Mouse (Mus musculus): ENCODE results near the gene Nusap1. TPM values are rescaled to one million over a fixed set of nuclear protein-coding genes. Genes with fewer than 3 reads are reported as not detected.
"Not testable (repeated sequence)": the region's sequence is repeated elsewhere in the genome, so short reads cannot be mapped to it uniquely, and the experiment has no call there.

The Nusap1 gene
- total RNA-seq, 2 experiments from 2014 or later: 1.1 to 1.8 TPM

- no peak for DNase-seq (ENCODE audit: low spot score in 2 of 2)
Measured at GRCm38 (mm10) chr2:119641214-119641912, 23.3 kb downstream of the Nusap1 start.

GRCm38 (mm10) chr2:119644254-119644653, 26.2 kb downstream of the Nusap1 start:
- no peak for DNase-seq (ENCODE audit: low spot score in 2 of 2)

GRCm38 (mm10) chr2:119662220-119663182, 44.4 kb downstream of the Nusap1 start, which contains the start of gene Ndufaf1:
Ndufaf1 (minus strand) TSS chr2:119662827.
- peak; percentile 77 to 90 for DNase-seq (ENCODE audit: low spot score in 2 of 2)

GRCm38 (mm10) chr2:119665744-119666143, 47.6 kb downstream of the Nusap1 start:
- DNase-seq (ENCODE audit: low spot score in 2 of 2): not testable (repeated sequence)

GRCm38 (mm10) chr2:119669010-119669409, 50.9 kb downstream of the Nusap1 start:
- no peak for DNase-seq (ENCODE audit: low spot score in 2 of 2)

- DNase-seq (ENCODE audit: low spot score in 2 of 2): peak; percentile 93
Measured at GRCm38 (mm10) chr2:119674525-119675214, 56.6 kb downstream of the Nusap1 start, which contains the start of gene Rtf1. Rtf1 (plus strand) TSS chr2:119675068.

- DNase-seq (ENCODE audit: low spot score in 2 of 2): no peak
Measured at GRCm38 (mm10) chr2:119675215-119675784, 57.2 kb downstream of the Nusap1 start.

- DNase-seq (ENCODE audit: low spot score in 2 of 2): no peak
Measured at GRCm38 (mm10) chr2:119675831-119676230, 57.7 kb downstream of the Nusap1 start.

GRCm38 (mm10) chr2:119683706-119684105, 65.6 kb downstream of the Nusap1 start:
- DNase-seq (ENCODE audit: low spot score in 2 of 2): no peak

GRCm38 (mm10) chr2:119692003-119692701, 74.1 kb downstream of the Nusap1 start:
- no peak for DNase-seq (ENCODE audit: low spot score in 2 of 2)

- DNase-seq (ENCODE audit: low spot score in 2 of 2): no peak
Measured at GRCm38 (mm10) chr2:119694826-119695225, 76.7 kb downstream of the Nusap1 start.

- no peak for DNase-seq (ENCODE audit: low spot score in 2 of 2)
Measured at GRCm38 (mm10) chr2:119696111-119696510, 78.0 kb downstream of the Nusap1 start.

GRCm38 (mm10) chr2:119698472-119698871, 80.4 kb downstream of the Nusap1 start:
- no peak for DNase-seq (ENCODE audit: low spot score in 2 of 2)

- no peak for DNase-seq (ENCODE audit: low spot score in 2 of 2)
Measured at GRCm38 (mm10) chr2:119699962-119700361, 81.9 kb downstream of the Nusap1 start.

Other genes with a start within 250 kb of the Nusap1 start
- 10 to 100 TPM; 16.9 to 17.0 TPM for gene Ino80, start 140.6 kb upstream of the Nusap1 start, total RNA-seq (2021)
- gene Exd1, start 70.7 kb upstream of the Nusap1 start, total RNA-seq (2021): 1 to 10 TPM in 1 of 2 experiments, under 1 TPM in 1; 0.62 to 1.1 TPM
- 100 to 1,000 TPM; 151 TPM for gene Chp1, start 70.6 kb upstream of the Nusap1 start, total RNA-seq (2021)
- 1 to 10 TPM; 1.5 to 1.6 TPM for gene Oip5, start 171 bp downstream of the Nusap1 start, total RNA-seq (2021)
- gene Ndufaf1, start 44.5 kb downstream of the Nusap1 start, total RNA-seq (2021): 10 to 100 TPM; 29.2 to 30.3 TPM
- gene Rtf1, start 56.8 kb downstream of the Nusap1 start, total RNA-seq (2021): 10 to 100 TPM; 58.0 to 59.9 TPM
- 100 to 1,000 TPM; 186 to 204 TPM for gene Itpka, start 124.0 kb downstream of the Nusap1 start, total RNA-seq (2021)
- 10 to 100 TPM in 1 of 2 experiments, 1 to 10 TPM in 1; 6.0 to 10.5 TPM for gene Ltk, start 142.1 kb downstream of the Nusap1 start, total RNA-seq (2021)
- 10 to 100 TPM; 18.3 to 18.7 TPM for gene Rpap1, start 169.2 kb downstream of the Nusap1 start, total RNA-seq (2021)
- 10 to 100 TPM; 61.3 to 62.1 TPM for gene Tyro3, start 179.4 kb downstream of the Nusap1 start, total RNA-seq (2021)

All from layer of hippocampus, postnatal 14 days (tissue).